Mouse (Mus musculus): ENCODE results near the gene Ces2h.

- TF ChIP-seq CTCF (IDR thresholded peaks at IDR 0.05; ENCODE audit: low read depth) = no peak
- TF ChIP-seq EP300 (IDR thresholded peaks at IDR 0.05; ENCODE audit: low read depth) = no peak
Measured at GRCm38 (mm10) chr8:105068971-105069370, 68.3 kb downstream of the Ces2h start.

Measured in liver, postnatal 0 days (tissue).